In the genomic region with DNA sequence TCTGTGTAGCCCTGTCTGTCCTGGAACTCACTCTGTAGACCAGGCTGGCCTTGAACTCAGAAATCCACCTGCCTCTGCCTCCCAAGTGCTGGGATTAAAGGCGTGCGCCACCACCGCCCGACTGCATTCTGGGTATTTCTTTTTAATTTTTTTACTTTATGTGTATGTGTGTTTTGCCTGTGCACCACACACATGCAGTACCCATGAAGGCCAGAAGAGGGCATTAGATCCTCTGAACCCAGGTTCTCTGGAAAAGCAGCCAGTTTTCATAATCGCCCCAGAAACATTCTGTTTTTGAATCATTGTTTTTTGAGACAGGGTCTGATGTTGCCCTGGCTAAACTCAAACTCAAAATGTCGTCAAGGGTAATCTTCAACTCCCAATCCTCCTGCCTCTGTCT, we compare ENCODE assay signal across 8 mouse cellular contexts. TPM values are rescaled to one million over a fixed set of nuclear protein-coding genes. Genes with fewer than 3 reads are reported as not detected.
DNase-seq lines count a peak whose midpoint lies in the region; ATAC-seq and TF ChIP-seq lines count a peak whose summit lies in the region.

No protein-coding gene starts in this region.

- H3K27ac ChIP-seq in bone marrow, adult 2 months (ENCODE audit: control insufficient read depth, insufficient read depth, low read depth, low read length, poor library complexity) = no peak overlapping the region

- TF ChIP-seq CTCF in bone marrow, adult 2 months (IDR thresholded peaks at IDR 0.05; ENCODE audit: control insufficient read depth, insufficient read depth, low read length) = peak; percentile 32; the same call in 1 of the 2 replicates

- DNase-seq in heart, adult 11 months = peak; percentile 81
- DNase-seq in heart, adult 8-10 months (ENCODE audit: low spot score) = no peak
- peak; percentile 38 for DNase-seq in right cerebral cortex, adult 18-20 months
- DNase-seq in right cerebral cortex, postnatal 36 days (ENCODE audit: low spot score in 2 of 2) = no peak
- peak; percentile 34 to 79 for DNase-seq in kidney, postnatal 36 days
- DNase-seq in right cerebral cortex, postnatal 10 days (ENCODE audit: low spot score in 2 of 2) = peak; percentile 48 to 61

- no peak overlapping the region for H3K4me3 ChIP-seq in bone marrow, adult 2 months (replicated peaks; ENCODE audit: control insufficient read depth, low read depth, low read length)

- 75% methylated on average over 6 of the region's 6 CpGs for WGBS in bone marrow, adult 2 months

- no peak for ATAC-seq in monocyte, adult 5-6 weeks (replicated peaks; ENCODE audit: insufficient number of reproducible peaks, low FRiP score, low TSS enrichment, poor library complexity, severe bottlenecking)

- TF ChIP-seq POLR2A in bone marrow, adult 2 months (IDR thresholded peaks at IDR 0.05; ENCODE audit: borderline replicate concordance, control insufficient read depth, low read depth, low read length) = no peak

- no peaks in the 10 kb centered on the region; the same call in 1 of the 2 replicates for H3K4me1 ChIP-seq in bone marrow, adult 2 months (ENCODE audit: control insufficient read depth, insufficient read depth, low read length)

RNA-seq across cellular contexts. Expression of a gene that starts 15.4 kb away (rescaled TPM):
- 10 to 100 TPM; 32.1 to 35.4 (median 32.7) TPM for total RNA-seq in heart, adult 8-10 months (2022)
- polyA plus RNA-seq in bone marrow, adult 2 months (2011; ENCODE audit: insufficient read depth, insufficient read length, low replicate concordance, missing spikeins) = 12.5 and 24.0 TPM in 2 replicates
- total RNA-seq in monocyte, adult 5-6 weeks (2017) = 52.7 to 65.3 TPM (median 65.1 TPM) in 3 replicates

RNA-seq across cellular contexts. Expression of a gene that starts 18.4 kb away (rescaled TPM):
- total RNA-seq in heart, adult 8-10 months (2022) = 1 to 10 TPM; 1.0 to 3.4 (median 2.2) TPM
- polyA plus RNA-seq in bone marrow, adult 2 months (2011; ENCODE audit: insufficient read depth, insufficient read length, low replicate concordance, missing spikeins) = not detected in 2 replicates
- not detected in 3 replicates for total RNA-seq in monocyte, adult 5-6 weeks (2017)

RNA-seq across cellular contexts. Expression of a gene that starts 51.6 kb away (rescaled TPM):
- 1 to 10 TPM; 4.8 to 6.5 (median 5.4) TPM for total RNA-seq in heart, adult 8-10 months (2022)
- polyA plus RNA-seq in bone marrow, adult 2 months (2011; ENCODE audit: insufficient read depth, insufficient read length, low replicate concordance, missing spikeins) = 29.3 and 53.1 TPM in 2 replicates
- 3.4 to 6.8 TPM (median 6.3 TPM) in 3 replicates for total RNA-seq in monocyte, adult 5-6 weeks (2017)

Comparison
In these comparisons a context has a peak if more than half of its experiments do, and no peak if none do; other contexts are left out.
1. DNase-seq: peak in heart, adult 11 months (single experiment), right cerebral cortex, adult 18-20 months (single experiment), kidney, postnatal 36 days (2 of 2) and right cerebral cortex, postnatal 10 days (2 of 2); none in heart, adult 8-10 months (single experiment) and right cerebral cortex, postnatal 36 days (0 of 2).